Mouse (Mus musculus): ENCODE data around the gene Stub1.
A peak's percentile ranks its signal among the peaks of the same experiment; 100 is the strongest.

The Stub1 gene

GRCm38 (mm10) chr17:25786280-25786679 lies 46.9 kb downstream of the Stub1 start, which contains the start of gene Ccdc78:
Ccdc78 (plus strand) TSS chr17:25786580.
- no peak for DNase-seq

GRCm38 (mm10) chr17:25785281-25785745 lies 47.9 kb downstream of the Stub1 start, which contains the start of gene Haghl:
Haghl (minus strand) TSS chr17:25785673.
- peak; percentile 98 for DNase-seq

GRCm38 (mm10) chr17:25783861-25784574 lies 49.2 kb downstream of the Stub1 start:
- DNase-seq: no peak

GRCm38 (mm10) chr17:25783086-25783485 lies 50.1 kb downstream of the Stub1 start:
- no peak for DNase-seq

- DNase-seq: no peak
Observed at GRCm38 (mm10) chr17:25781339-25781738, 51.9 kb downstream of the Stub1 start.

All from embryo, embryonic 11 days (tissue).